Mouse (Mus musculus) heart, adult 9 months (tissue): Measurements from ENCODE around the gene Mcm10.

Experiments used
- DNase-seq, 2 experiments: peaks; one replicate each; pipeline ENCODE4 v3.0.0; 2022; ENCODE audit warnings: low spot score in 2 of 2

Gene Mcm10

DNA sequence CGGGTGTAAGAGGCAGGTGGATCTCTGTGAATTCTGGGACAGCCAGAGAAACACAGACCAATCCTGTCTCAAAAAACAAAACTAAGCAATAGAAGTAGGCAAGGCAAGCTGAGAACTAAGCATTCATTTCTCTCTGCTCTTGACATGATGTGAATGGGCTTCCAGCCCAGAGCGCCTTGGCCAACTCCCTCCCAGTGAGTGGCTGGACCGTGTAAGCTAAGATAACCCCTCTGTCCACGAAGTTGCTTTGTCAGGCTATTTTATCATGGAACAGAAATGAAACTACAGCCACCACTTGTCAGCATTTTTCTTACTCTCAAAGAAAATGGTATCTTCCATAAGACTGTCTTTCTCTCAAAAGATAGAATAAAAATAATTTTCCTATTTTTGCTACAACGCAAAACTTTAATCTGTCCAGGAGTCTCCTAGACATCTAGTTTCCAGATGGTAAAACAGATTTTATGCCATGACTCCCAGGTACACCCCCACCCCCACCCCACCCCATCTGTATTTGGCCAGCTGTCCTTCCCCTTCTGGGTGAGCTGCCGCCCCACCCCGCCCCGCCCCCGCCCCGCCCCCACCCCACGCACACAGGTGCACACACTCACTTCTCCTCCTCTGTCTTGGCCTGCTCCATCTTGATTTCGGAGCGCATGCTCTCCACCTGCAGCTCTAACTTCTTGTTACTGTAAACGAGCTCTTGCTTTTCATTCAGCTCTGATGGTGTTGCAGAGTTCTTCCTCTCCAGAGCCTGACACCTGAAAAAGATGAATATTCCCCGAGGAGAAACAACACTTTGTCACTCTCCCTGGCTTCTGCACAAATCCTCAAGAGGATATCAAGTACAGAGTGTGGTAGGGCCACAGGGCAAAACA lies 21.2 kb upstream of the Mcm10 start:
- peak in 1 of 2 experiments; percentile 19 for DNase-seq

DNA sequence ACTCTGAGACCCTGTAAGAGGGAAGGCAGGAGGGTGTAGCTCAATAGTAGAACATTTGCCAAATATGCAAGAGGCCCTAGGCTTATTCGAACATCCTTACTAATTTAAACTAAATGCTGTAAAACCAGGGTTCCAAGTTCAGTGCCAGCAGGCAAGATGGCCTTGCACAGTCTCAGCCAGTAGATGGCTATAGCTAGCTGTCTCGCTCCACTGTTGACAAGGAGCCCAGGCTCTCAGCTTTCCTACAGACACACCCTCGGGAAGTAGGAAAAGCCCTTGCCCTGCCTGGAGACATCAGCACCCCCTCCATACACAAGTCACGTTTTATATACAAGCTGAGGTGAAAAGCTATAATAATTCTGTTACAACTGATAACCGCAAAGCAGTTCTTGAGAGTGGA lies 20.1 kb upstream of the Mcm10 start:
- DNase-seq = no peak

DNA sequence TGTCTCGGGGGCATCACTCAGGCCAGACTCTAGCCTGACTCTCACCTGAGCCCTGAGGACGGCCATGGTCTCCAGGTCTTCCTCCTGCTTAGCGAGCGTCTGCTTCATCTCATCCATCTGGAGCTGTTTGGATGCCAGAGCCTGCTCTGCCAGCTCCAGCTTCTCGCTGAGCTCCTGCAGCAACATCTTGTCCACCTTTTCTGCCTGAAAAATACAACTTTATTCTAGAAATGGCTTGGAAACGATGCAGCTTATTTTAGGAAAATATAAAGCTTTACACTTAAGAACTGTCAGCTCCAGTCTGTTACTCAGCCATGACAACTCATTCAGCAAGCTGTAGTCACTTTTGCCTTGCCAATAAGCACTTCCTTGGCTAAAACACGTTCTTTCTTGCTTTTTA lies 18.6 kb upstream of the Mcm10 start:
- no peak for DNase-seq

DNA sequence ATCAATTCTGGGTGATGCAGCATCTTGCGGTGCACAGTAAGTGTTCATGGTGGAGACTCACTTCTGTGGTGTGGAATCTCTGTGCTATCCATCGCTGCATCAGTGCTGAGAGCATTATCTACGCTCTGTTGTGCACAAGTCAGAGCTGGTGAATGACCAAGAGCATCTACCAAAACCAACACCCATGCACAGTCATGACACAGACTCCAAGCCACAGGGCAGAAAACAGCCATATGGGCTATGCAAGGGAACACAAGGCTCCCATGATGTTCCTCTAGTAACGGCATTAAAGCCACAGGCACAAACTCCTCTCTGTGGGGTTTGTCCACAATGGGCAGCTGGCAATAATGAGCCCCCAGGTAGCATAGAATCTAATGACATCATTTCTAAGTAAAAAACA lies 17.2 kb upstream of the Mcm10 start:
- DNase-seq = no peak

DNA sequence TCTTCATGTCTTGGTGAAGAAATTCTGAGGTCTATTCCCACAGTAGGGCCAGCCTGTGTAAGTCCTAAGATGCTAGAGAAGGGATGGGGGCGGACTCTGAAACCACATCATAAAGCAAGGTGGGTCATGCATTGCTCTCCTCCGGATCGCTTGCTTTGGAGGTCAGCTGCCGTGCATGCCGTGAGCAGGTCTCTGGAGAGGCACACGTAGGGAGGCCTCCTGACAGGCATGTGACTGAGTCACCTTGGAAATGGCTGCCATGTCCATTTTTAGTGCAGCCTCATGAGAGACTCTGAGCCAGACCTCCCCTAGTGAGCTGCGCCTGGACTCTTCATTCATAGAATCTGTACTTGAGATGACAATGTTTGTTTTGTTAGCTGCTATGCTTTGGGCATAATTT lies 15.5 kb upstream of the Mcm10 start:
- peak; percentile 16 to 27 for DNase-seq

DNA sequence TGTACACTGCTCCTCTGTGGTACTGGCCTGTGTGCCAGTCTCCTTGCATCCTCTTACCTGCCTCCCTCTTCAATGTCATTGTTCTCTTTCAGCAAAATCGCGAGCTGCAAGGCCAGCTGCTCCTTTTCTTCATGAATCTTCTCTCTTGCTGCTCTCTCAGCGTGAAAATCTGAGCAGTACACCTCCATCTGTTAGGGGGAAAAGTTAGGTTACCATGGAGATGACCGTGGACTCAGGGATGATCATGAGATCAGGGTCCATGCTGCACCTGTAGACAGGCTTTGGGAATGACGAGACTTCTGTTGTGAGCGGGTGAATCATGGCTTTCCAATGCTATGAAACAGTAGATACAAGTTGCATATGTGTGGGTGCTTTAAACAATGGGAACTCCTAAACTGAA lies 14.5 kb upstream of the Mcm10 start:
- DNase-seq = no peak

DNA sequence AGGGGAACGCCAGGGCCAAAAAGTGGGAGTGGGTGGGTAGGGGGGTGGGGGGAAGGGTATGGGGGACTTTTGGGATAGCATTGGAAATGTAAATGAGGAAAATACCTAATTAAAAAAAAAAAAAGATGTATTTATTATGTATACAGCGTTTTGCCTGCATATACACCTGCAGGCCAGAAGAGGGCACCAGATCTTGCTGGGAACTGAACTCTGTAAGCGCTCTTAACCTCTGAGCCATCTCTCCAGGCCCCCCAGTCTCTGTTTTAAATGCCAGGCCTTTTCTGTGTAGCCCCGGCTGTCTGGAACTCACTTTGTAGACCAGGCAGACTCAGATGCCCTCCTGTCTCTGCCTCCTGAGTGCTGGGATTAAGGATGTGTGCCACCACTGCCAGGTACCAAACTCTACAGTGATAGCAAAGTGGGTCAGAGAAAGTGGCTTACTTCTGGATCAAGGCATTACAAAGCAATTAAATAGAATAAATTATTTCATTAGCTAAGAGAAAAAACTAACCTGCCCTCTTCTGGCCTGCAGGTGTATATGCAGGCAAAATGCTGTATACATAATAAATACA lies 12.7 kb upstream of the Mcm10 start:
- no peak for DNase-seq

DNA sequence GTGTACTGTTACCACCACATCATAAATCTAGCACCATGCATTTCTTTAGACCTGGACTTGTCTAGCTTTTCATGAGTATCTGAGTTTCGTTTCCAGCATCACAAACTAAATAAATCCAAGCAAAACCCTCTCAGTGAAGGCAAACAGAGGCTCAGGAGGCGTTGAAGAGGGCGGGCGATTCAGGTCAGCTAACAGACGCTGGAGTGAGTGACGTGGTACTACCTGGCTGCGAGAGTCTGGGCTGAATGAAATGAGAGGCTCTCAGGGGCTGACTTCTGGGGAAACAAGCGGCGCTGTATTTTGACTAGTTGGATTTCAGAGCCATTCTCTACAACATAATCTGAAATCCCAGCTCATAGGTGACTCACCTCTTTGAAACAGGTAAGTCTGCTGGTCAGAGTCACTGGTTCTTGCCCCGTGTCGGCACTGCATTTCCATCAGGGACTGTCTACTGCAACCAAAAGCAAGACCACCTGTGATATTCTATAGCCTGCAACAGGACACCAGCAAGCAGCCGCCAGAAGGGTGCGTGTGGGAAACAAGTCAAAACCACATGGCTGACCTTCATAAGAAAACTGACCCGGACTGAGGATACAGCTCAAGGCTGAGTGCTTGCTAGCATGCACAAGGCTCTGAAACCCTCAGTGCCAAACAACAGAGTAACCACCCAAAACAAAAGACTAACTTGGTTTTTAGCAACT lies 11.3 kb upstream of the Mcm10 start:
- no peak for DNase-seq

DNA sequence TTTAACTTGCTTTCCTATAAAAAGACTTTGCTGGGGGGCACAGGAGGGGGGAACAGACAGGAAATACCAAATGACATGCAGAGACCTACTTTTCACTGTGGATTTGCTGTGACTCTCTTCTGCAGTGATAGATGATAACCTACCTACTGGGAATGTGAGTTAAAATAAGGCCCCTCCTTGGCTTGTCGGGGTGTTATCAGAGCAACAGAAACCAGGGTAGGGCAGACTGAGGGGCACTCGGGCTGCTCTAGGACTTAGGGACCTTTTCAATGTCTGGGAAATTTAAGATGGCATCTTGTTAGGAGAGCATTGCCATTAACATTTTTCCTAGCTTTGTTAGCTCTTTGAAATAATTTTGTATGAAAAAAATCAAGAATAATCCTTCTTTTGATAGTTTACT lies 10.7 kb upstream of the Mcm10 start:
- DNase-seq = no peak

DNA sequence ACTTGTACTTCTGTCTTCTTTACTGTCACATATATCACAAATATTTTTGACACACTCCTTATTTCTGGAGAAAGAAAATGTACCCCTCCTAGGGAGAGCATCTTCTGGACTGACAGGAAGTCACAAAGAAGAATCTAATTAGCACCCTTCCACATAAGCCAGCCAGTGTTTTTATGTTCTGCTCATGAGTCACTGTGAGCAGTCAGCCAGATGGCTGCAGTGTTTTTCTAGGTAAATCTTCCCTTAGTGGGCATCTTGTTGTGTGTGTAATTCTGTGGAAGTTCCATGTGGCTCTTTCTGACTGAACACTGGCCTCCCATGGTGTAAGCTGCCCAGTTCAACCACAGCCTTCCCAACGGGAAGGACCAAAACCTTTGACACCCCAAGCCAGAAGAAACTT lies 7.1 kb upstream of the Mcm10 start:
- DNase-seq = no peak

DNA sequence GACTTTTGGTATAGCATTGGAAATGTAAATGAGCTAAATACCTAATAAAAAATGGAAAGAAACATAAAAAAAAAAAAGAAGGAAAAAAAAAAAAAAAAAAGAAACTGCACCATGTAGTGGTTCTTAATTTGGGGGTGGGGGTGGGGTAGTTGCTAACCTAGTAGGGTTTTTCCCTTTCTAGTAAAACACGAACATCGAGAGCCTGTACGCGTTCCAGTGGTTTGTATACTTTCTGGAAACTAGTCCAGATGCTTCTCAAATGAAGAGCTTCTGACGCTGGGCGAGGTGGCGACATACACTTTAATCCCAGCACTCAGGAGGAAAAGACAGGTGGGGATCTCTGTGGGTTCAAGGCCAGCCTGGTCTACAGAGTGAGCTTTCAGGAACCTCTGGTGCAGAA lies 4.3 kb upstream of the Mcm10 start:
- no peak for DNase-seq

DNA sequence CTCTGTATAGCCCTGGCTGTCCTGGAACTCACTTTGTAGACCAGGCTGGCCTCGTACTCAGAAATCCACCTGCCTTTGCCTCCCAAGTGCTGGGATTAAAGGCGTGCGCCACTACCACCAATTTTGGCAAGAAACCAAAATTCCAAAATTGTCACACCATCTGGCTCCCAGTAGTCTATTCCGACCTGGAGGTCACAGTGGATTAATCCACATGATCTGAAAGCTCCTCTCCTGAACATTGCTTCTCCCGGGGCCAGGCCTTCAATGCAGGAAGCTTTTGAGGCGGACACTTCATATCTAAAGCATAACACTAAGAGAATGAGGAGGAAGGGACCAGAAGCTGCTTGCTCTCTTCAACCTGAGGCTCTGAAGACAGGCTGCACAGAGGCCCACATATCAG lies 2.9 kb upstream of the Mcm10 start:
- no peak for DNase-seq

DNA sequence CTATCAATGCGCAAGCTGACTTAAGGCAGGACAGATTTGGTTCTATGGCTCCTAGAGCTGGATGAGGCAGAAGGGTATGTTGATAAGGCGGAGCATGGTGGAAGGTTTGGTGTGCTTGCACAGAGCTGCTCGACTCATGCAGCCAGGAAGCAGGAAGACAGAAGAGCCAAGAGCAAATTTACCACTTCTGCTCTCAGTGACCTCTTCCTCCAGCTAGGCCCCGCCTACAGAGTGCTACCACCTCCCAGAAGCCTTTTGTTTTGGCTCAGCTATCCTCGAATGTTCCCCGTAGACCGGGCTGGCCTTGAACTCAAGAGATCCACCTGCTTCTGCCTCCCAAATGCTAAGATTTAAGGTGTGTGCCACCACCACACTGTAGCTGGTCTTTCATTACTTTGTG lies 2.0 kb upstream of the Mcm10 start:
- DNase-seq = no peak

DNA sequence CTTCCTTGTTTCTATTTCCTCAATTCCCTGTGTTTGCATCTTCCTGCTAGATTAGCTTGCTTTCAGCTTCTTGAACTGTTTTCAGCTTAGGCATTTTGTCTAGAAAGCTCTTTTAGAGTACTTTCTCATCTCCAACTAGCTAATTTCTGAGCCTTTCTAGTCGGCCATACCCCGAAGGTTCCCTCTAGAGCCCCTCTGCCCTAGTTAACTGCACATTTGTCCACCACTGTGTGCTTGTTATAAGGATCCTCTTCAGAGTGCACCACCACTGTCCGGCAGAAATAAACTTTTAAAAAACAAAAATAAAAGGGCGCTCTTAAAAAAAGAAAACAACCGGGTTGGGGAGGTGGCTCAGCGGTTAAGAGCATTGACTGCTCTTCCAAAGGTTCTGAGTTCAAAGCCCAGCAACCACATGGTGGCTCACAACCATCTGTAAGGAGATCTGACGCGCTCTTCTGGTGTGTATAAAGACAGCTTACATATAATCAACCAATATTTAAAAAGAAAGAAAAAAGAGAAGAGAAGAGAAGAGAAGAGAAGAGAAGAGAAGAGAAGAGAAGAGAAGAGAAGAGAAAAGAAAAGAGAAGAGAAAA lies 597 bp downstream of the Mcm10 start:
- no peak for DNase-seq

DNA sequence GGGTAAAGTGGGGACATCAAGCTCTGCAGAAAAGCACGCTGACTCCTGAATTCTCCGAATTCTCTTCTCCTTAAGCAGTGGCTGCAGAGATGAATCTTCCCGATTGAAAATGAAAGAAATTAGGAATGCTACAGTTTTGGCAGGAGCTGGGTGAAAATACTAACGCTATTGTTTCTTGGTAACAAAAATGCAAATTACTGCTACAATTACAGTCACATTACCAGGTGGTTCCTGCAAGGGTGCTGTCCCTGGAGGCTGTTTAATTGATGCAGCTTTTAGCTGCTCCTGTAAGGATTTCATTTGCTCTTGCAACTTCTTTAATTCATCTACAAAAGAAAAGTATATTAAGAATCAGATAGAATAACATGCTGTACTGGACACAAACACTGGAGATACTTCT lies 5.5 kb downstream of the Mcm10 start:
- no peak for DNase-seq

DNA sequence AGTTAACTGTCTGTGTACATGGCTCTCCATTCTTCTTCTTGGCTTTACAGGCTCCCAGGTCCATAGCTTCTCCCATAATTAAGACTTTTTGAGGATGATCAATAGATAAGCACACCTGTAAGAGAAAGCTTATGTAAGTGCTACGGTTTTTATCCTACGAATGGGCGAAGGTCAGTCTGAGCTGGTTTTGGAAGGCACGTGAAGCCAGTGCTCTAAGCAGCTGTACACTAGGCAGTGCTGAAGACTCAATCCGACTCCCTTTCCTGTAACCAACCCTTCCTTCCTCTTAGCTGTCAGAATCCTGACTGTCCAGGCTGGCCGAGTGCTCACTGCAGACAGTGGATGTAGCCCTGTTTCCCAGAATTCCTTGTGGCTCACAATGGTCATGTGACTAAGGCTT lies 11.3 kb downstream of the Mcm10 start:
- DNase-seq = no peak

DNA sequence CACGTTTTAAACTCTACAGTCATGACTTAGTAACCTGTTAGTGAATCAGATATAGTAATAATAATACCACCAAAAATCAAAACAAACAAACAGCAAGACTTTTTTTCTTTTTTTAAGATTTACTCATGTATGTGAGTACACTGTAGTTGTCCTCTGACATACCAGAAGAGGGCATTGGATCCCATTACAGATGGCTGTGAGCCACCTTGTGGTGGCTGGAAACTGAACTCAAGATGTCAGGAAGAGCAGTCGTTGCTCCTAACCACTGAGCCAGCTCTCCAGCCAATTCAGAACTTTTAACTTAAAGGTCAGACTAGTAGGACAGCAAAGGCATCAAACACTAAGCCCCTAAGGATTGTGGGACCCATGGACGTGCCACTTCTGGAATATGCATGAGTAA lies 13.7 kb downstream of the Mcm10 start:
- no peak for DNase-seq

DNA sequence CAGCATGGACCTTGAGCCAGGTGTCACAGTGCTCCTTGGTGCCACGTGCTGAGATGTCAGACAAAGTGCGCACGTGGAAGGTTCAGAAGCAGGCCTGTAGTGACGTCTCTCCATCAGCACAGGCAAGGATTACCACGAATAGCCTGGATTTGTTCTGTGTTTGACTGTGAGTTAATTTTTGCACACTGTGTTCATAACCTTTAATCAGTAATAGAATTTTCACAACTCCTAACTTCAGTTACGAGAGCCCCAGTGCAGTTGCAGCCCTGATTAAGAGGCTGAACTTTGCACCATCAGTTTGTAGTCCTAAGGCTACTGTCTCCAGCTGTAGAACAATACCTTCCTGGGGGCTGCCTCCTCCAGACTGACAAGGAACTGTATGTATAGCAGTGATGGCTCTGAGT lies 16.2 kb downstream of the Mcm10 start:
- no peak for DNase-seq

DNA sequence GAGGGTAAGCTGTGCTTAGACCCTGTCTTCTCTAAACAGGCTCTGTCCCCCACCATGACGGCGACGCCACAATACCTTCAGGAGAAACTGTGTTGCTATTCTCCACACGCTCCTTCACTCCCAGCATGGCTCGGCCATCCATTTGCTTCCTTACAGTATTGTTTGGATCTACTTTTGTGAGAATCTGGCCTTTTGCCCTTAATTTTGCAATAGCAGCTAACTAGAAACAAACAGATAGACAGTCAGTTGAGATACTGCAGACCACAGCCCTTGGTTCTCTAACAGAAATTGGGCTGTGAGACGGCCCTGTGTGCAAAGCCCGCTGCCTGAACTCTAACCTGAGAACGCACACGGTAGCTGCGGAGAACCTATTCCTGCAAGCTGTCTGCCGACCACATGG lies 16.9 kb downstream of the Mcm10 start:
- no peak for DNase-seq

DNA sequence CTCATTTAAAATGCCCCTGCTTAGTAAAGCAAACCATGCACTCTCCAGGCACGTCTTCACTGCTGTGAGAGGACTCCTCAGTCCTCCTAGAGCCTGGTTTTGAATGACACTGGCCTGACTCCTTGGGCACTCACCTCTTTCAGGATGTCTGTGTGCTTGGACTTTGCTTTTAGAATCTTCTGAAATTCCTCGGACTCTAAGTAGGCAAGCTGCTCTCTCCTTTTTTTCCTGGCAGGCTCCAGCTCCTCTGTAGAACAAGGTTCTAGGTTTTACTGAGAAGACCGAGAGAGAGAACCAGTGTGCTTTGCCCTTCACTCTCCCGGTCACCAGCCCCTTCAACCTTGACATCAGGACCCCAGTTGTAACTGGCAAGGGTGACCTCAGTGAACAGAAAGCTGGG lies 18.2 kb downstream of the Mcm10 start:
- DNase-seq = no peak

DNA sequence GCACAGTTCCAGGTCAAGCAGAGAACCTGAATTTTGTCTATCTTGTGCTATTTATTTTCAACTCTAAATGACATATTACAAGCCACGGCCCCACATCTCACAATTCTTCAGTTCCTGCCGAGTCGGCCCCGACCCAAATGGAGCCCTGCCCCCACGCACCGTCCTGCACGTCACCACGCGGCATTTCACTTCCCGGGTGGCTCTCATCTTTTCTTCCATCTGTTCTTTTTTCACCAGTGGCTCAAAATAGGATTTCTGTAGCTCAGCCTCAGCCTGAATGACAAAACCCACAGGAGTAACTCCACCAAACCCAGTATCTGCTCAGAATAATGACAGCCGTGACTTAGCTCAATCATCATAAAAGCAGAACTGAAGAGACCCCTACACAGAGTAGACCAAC lies 19.0 kb downstream of the Mcm10 start:
- no peak for DNase-seq

DNA sequence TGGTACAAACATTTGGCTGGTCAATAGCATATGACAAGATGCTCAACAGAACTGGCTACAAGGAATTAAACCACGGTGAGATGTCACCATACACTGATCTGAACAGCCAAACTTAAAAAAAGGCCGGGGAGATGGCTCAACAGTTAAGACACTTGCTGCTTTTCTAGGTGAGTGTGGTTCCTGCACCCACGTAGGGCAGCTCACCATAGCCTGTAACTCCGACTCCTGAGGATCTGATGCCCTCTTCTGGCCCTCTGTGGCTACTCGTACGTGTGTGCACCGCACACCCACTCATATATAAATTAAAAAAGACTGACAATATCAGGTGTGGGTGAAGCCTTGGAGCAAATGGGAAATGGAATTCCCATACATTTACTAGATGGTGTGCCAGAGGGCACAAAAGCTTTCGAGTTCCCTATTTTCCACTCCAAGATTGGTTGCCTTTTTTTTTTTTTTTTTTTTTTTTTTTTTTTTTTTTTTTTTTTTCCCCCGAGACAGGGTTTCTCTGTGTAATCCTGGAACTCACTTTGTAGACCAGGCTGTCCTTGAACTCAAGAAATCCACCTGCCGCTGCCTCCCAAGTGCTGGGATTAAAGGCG lies 23.7 kb downstream of the Mcm10 start:
- DNase-seq = no peak
